Mouse (Mus musculus): ENCODE results near the gene Wdr95. TPM values are rescaled to one million over a fixed set of nuclear protein-coding genes. Genes with fewer than 3 reads are reported as not detected.

The Wdr95 gene
- 1.9 and 2.3 TPM in 2 replicates for polyA plus RNA-seq (2012; rRNA removed)

GRCm38 (mm10) chr5:149527999-149528729 lies at the start of gene Wdr95:
Gene Wdr95, plus strand, starts transcription at chr5:149528679.
- DNase-seq (ENCODE audit: low read depth), result no peak

- DNase-seq (ENCODE audit: low read depth), result no peak
These were observed 46.6 kb upstream of the Wdr95 start for GRCm38 (mm10) chr5:149481920-149482319.

- DNase-seq (ENCODE audit: low read depth), result no peak
These were observed 45.0 kb upstream of the Wdr95 start for GRCm38 (mm10) chr5:149483321-149484052.

- no peak for DNase-seq (ENCODE audit: low read depth)
These were observed 44.2 kb upstream of the Wdr95 start for GRCm38 (mm10) chr5:149484270-149484669.

GRCm38 (mm10) chr5:149485447-149485846 lies 43.0 kb upstream of the Wdr95 start:
- DNase-seq (ENCODE audit: low read depth), result no peak

GRCm38 (mm10) chr5:149488360-149489021 lies 40.0 kb upstream of the Wdr95 start:
- no peak for DNase-seq (ENCODE audit: low read depth)

- DNase-seq (ENCODE audit: low read depth), result no peak
These were observed 39.3 kb upstream of the Wdr95 start for GRCm38 (mm10) chr5:149489136-149489535.

- no peak for DNase-seq (ENCODE audit: low read depth)
These were observed 38.2 kb upstream of the Wdr95 start for GRCm38 (mm10) chr5:149490275-149490674.

- DNase-seq (ENCODE audit: low read depth), result no peak
These were observed 32.8 kb upstream of the Wdr95 start for GRCm38 (mm10) chr5:149495655-149496054.

- DNase-seq (ENCODE audit: low read depth), result no peak
These were observed 31.9 kb upstream of the Wdr95 start for GRCm38 (mm10) chr5:149496401-149497066.

GRCm38 (mm10) chr5:149499936-149500335 lies 28.5 kb upstream of the Wdr95 start:
- DNase-seq (ENCODE audit: low read depth), result no peak

- DNase-seq (ENCODE audit: low read depth), result no peak
These were observed 24.9 kb upstream of the Wdr95 start for GRCm38 (mm10) chr5:149503423-149504175.

- no peak for DNase-seq (ENCODE audit: low read depth)
These were observed 23.5 kb upstream of the Wdr95 start for GRCm38 (mm10) chr5:149504985-149505384.

GRCm38 (mm10) chr5:149506033-149506432 lies 22.4 kb upstream of the Wdr95 start:
- DNase-seq (ENCODE audit: low read depth), result no peak

- no peak for DNase-seq (ENCODE audit: low read depth)
These were observed 20.1 kb upstream of the Wdr95 start for GRCm38 (mm10) chr5:149508094-149509029.

GRCm38 (mm10) chr5:149510323-149510722 lies 18.2 kb upstream of the Wdr95 start:
- no peak for DNase-seq (ENCODE audit: low read depth)

GRCm38 (mm10) chr5:149512695-149513094 lies 15.8 kb upstream of the Wdr95 start:
- DNase-seq (ENCODE audit: low read depth), result no peak

- no peak for DNase-seq (ENCODE audit: low read depth)
These were observed 14.9 kb upstream of the Wdr95 start for GRCm38 (mm10) chr5:149513438-149514086.

- DNase-seq (ENCODE audit: low read depth), result no peak
These were observed 14.3 kb upstream of the Wdr95 start for GRCm38 (mm10) chr5:149514087-149514671.

Data from gonadal fat pad, adult 2 months (tissue).